Mouse (Mus musculus): Measurements from ENCODE around the gene Preb. TPM values are rescaled to one million over a fixed set of nuclear protein-coding genes. Genes with fewer than 3 reads are reported as not detected.
A peak's percentile ranks its signal among the peaks of the same experiment; 100 is the strongest.

The Preb gene
- total RNA-seq, 1 experiment from 2014 or later, result 131 TPM

DNA sequence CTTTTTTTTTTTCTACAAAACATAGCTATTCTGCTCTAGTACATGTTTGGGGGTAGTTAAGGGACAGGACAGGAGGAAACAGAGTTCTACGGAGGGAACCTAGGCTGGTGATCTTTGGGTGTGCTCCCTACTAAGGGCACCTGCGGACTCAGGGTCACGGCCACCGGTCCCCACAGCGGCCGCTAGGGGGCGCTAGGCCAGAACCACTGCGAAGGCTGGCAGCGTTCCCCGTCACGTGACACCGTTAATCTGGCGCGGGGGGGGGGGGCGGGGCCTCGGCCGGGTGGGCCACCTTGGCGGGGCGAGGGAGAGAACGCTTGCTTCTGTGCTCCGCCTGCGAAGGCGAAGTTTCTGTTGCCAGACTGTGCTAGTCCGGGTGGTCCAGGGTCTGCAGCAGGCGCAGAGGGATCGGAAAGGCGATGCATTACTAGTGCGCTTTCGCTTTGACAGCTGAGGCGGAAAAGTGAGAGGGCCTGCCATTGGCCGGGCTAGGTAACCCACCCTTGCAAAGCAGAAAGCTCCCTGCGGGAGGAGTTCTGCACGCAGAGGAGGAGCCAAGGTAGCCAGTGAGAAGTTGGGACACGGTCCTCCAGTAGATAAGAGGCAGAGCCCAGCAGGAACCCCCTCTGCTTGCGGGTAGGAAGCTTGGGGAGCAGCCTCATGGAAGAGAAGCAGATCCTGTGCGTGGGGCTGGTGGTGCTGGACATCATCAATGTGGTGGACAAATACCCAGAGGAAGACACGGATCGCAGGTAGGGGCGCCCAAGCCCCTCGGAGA lies 38.7 kb downstream of the Preb start, which contains the start of gene Khk:
Gene Khk, plus strand, starts transcription at position 176 of the 778 bp plus-strand sequence.
- DNase-seq, result peak; percentile 94

DNA sequence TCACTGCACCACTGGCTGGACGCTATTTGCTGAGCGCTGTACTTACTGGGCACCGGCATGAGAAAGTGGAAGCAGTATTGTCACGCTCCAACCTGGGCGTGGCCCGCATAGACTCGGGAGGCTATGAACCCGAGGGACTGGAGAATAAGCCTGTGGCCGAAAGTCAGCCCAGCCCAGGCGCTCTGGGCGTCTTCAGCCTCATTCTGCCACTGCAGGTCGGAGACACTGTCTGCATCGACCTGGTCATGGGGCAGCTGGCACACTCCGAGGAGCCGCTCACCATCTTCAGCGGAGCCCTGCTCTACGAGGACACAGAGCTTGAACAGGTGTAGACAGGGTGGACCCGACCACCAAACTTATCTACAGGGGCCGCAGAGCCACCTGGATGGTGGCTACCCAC lies 39.5 kb downstream of the Preb start:
- DNase-seq, result no peak

DNA sequence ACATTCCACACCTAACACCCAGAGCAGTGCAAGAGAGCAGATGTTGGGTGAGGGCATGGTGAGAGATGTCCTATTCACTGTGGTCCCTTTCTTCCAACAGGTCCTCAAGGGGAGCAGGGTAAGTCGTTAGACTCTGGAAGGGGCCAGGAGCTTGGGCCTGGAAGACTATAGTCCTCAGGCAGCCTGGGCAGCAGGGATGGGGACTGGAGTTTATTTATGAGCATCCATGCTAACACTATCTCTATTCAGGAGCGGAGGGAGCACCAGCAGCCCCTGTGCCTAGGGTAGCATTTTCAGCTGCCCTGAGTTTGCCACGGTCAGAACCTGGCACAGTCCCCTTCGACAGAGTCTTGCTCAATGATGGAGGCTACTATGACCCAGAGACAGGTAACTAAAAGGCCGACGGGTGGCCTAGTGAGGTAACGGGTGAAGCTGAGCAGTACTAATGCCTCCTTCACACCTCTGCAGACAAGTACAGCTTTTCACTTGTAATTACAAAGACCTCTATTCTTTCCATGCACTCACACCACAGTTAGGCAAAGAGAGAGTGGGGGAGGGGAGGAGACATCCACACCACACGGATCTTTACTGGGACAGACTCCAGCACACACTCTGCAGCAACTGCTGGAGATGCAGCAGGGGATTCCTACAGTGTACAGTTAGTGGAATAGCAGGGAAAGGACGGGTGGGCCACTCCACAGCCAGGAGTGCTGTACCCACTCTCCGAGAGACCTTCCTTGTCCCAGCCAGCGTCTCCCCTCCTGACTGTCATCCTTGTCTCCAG lies 40.1 kb downstream of the Preb start:
- no peak for DNase-seq

DNA sequence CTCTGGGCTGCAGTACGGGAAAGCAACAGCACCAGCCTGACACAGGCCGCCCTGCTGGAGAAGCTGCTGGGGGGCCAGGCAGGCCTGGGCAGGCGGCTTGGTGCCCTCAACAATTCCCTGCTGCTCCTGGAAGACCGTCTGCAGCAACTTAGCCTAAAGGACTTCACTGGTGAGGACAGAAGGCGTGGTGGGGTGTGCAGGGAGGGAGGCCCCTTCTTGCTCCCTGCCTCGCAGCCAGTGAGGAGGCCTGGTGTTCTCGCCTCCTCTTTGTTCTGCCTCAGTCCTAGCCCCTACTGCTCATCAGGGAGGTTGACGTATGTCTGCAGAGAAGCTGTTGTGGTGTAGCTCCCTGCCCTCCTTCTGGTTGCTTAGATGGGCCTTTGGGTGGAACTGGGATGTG lies 41.5 kb downstream of the Preb start:
- DNase-seq, result no peak

DNA sequence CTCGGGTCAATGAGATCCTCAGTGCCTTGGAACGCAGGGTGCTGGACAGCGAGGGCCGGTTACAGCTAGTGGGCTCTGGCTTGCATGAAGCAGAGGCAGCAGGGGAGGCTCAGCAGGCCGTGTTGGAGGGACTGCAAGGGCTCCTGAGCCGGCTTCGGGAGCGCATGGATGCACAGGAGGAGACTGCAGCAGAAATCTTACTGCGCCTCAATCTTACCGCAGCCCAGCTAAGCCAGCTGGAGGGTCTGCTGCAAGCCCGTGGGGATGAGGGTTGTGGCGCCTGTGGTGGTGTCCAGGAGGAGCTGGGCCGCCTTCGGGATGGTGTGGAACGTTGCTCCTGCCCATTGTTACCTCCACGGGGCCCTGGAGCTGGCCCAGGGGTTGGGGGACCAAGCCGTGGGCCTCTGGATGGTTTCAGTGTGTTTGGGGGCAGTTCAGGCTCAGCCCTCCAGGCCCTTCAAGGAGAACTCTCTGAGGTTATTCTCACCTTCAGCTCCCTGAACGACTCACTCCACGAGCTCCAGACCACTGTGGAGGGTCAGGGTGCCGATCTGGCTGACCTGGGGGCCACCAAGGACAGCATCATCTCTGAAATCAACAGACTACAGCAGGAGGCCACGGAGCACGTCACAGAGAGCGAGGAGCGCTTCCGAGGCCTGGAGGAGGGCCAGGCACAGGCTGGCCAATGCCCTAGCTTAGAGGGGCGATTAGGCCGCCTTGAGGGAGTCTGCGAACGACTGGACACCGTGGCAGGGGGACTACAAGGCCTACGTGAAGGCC lies 42.1 kb downstream of the Preb start:
- DNase-seq, result no peak

DNA sequence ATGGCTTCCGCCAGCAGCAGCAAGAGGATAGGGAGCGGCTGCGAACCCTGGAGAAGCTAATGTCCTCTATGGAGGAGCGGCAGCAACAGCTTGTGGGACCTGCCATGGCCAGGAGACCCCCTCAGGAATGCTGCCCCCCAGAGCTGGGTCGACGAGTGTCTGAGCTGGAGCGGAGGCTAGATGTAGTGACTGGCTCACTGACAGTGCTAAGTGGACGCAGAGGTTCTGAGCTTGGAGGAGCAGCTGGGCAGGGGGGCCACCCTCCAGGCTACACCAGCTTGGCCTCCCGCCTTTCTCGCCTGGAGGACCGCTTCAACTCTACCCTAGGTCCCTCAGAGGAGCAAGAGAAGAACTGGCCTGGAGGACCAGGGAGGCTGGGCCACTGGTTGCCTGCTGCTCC lies 42.8 kb downstream of the Preb start:
- no peak for DNase-seq

DNA sequence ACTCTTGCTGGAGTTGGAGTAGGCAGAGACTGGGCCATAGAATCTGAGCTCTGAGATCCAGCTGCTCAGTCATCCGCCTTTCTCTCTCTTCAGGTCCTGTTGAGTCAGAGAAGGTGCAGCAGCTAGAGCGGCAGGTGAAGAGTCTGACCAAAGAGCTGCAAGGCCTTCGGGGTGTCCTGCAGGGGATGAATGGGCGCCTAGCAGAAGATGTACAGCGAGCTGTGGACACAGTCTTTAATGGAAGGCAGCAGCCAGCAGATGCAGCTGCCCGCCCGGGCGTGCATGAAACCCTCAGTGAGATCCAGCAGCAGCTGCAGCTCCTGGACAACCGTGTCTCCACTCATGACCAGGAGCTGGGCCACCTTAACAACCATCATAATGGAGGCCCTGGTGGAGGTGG lies 43.3 kb downstream of the Preb start:
- no peak for DNase-seq

DNA sequence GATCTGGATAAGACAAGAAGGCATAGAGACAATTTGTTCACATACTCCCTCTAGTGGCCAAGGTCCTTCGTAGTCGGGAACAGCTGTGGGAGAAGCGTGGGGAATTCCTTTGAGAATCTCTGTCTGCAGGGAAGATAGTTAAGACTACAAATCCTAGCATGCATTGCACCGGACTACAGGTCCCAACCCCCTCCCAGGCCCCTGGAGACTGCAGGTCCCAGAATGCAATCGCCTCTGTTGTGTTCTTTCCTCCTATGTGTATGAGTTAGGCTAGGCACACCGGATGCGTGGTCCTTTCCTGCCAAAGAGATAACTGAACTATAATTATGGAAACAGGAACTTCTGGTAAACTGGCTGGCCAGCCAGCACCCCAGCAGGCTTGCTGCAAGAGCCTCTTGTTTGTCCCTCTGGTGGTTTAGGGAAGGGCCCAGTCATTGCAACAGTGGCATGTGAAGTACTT lies 44.2 kb downstream of the Preb start:
- peak; percentile 80 for DNase-seq

DNA sequence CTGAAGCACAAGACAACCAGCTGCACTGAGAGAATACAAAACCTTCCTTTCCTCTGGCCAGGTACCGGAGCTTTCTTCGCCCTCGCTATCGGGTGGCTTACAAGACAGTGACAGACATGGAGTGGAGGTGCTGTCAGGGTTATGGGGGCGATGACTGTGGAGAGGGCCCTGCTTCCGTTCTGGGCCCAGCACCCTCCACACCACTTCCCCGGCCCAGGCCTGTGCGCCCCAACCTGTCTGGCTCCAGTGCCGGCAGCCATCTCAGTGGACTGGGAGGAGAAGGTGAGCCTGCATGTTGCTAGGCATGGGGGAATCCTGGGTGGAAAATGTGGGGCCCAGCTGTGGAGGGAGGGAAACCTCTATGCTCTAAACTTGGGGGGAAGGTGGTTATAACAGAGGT lies 44.7 kb downstream of the Preb start:
- no peak for DNase-seq

DNA sequence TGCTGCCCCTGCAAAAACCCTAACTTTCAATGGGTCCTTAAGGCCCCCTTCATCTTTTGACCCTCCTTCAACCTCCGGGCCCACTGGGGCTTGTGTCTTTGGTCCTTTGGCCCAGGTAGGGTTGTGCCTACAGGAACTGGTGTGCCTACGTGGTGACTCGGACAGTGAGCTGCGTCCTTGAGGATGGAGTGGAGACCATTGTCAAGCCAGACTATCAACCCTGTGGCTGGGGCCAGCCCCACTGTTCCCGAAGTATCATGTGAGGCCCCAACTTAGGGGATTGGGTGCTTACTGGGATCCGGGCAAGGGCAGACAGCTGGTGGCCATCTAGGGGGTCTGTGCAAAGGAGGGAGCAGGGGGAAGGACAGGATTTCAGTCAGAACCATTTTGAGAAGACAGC lies 45.3 kb downstream of the Preb start:
- no peak for DNase-seq

DNA sequence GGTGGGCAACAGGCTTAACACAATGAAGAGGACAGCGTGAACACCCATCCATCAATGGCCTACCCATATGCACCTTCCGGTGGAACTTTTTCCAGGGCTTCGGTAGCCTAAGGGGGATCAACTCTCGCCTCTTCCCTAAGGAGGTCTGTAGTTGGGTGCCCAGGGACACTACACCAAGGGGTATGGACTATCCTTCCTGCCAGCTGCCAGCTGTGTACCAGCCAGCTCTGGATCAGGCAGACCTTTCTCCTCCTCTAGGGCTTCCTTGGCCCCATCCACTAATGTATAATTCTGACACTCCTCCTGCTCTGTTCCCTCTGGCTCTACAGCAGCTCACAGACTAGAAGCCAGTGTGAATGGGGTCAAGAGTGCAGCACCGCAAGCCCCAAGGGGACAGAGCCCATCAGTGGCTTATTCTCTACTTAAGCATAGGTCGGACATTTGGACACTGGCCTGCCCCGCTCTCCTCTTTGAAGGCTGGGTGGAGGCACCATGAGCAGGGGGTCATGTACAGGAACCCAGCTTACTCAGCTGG lies 46.0 kb downstream of the Preb start:
- DNase-seq, result no peak

DNA sequence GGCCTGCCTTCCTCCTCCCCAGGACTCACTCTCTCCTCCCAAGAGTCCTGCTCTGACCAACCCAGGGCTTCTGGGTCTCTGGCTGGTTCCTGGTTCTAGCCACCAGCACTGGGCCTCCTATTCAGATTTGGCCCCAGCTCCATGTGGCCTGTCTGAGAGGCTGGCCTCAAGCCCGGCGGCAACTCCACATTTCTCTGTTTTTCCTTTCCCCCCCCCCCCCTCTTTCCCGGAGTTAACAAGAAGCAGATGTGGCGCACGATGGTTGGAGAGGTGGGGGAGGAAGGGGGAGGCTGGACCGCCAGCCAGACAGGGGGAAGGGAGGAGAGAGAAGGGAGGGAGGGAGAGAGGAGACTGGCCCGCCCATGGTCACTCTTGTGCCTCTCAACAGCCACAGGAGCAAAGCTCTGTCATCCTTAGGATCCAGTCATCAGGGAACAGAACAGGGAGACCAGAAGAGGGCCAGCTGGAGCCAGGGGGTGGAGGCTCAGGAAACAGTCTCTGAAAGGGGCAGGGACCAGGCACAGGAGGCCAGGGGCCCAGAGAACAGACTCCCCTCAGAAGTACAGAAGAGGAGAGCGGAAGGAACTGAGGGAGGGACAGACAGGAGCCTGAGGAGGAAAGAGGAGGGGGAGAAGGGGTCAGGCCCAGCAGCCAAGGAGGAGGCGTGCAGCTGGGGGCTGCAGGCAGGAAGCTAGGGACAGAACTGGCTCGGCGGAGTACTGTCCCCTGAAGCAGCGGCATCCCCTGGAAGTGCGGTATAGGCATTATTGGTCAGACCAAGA lies 46.9 kb downstream of the Preb start, which contains the start of gene Emilin1:
Gene Emilin1, plus strand, starts transcription at position 343 of the 782 bp plus-strand sequence.
- DNase-seq, result no peak

DNA sequence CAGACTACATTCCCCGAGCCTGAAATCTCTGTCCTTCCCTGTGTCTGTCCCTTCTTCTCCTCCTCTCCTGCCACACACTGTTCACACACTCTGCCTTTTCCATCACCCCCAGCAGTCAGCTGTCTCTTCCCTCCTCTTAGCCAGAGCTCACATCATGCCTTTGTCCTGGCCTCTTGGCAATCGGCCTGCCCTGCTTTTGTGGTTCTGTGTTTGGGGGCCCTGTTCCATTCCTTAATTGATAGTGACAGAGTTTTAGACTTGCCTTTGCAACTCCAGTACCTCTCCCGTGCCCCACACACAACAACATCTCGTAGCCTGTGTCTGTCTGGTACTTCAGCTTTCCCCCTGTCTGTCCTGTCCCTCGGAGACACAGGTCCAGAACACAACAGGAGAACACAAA lies 48.0 kb downstream of the Preb start:
- DNase-seq, result no peak

DNA sequence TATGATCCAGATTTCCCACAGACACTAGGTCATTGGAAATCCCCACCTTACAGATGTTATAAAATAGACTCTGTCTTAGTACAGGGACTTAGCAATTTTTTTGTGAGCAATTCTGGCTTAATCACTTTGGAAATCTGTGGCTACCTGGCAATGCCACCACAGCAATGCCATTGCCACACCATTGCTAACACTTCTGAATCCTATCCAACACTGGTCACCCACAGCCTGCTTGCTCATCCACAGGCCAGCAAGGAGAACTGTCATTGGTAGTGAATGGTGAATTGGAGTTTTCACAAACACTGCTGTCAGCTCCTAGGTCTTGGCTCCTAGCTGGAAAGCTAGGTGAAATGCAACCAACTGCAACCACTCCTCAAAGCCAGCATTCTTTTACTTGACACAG lies 49.7 kb downstream of the Preb start:
- no peak for DNase-seq

DNA sequence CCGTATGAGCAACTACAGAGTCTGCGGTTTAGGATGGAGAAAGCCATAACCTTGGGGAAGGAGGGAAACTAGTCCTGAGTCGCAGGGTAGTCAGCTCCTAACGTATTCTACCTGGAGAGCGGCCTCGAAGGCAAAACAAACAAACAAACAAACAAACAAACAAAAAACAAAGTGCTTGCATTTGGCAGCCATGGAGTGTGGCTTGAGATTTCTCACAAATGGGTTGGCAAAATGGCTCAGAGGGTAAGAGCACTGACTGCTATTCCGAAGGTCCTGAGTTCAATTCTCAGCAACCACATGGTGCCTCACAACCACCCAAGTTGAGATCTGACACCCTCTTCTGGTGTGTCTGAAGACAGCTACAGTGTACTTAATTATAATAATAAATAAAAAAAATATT lies 50.3 kb downstream of the Preb start:
- DNase-seq, result no peak

DNA sequence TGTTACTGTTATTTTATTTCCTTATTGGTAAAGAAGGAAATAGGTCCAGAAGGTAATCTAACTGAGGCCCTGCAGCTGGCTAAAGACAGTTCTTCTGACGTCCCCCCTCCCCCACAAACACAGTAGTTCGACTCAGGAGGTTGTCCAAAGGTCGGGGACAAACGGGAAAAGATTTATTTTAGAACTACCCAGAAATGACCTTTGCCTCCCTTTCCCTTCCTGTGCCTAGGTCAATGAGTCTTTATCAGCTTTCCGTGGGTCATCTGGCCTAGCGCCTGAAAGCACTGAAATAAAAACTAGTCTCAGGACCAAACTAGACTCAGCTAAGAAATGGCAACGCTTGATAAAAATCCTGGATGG lies 50.9 kb downstream of the Preb start:
- no peak for DNase-seq

DNA sequence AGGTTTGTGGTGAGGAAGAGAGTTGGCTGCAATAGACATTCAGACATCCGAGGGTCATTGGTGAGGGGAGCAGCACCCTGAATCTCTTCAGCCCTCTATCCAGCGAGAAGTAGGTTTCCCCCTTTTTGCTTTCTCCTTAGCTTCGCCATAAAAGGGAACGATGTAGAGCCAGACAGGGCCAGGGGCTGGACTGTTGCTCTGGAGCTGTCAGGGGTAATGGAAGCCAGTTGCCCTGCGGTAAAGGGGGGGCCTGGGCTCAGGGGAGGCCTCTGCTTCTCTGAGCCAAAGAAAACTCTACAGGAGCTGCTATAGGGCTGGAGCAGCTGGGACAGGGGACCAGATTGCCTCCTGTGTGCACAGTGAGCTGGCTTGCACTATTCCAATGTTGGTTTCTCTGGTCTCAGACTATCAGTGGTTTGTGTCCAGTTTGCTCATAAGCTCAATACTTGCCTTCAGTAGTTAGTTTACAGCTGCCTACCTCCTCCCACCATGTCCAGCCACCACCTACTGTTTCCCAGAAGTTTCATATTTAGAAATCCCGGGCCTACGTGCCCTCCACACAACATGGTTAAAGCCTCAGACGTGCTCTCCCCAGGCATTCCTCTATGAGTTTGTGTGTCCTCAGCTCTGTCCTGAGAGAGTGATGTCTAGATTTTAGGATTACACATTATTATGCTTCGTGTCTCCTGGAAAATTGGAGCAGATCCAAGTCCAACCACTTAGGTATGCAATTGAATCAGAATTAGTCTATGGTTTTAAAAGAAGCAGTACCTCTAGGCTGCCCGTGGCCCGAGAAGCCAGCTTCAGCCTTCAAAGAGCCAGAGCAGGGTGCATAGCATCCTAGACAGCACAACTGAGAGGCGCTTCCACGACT lies 51.5 kb downstream of the Preb start:
- no peak for DNase-seq

DNA sequence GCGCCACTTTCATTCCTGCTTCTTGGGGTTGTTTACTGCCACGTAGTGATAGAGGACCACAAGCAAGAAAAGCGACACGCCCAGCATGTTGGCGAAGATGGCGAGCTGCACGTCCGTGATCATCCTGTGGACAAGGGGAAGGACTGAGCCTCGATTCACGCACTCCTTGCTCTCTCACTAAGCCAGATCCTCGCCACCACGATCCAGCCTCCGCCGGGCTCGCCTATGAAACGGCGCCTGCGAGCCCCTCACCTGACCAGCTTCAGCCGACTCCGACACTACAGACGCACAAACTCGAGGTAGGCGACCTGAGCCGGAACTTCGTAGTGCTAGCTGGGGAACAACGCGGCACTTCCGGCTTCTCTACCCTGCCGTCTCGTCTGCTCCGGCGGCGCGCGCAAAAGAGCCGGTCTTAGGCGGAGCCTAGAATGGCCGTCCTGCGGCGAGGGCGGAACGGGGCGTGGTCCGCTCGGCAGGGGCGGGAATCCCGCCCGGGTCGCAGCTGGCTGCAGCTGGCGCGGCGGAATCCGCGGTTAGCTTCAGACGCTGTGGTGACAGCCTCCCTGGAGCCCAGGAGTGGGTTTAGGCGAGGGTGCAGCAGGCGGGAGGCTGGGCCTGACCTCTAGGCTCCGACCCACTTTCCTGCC lies 52.6 kb downstream of the Preb start, which contains the start of gene Ost4:
Gene Ost4, minus strand, starts transcription at position 376 of the 647 bp plus-strand sequence.
- peak; percentile 98 for DNase-seq

DNA sequence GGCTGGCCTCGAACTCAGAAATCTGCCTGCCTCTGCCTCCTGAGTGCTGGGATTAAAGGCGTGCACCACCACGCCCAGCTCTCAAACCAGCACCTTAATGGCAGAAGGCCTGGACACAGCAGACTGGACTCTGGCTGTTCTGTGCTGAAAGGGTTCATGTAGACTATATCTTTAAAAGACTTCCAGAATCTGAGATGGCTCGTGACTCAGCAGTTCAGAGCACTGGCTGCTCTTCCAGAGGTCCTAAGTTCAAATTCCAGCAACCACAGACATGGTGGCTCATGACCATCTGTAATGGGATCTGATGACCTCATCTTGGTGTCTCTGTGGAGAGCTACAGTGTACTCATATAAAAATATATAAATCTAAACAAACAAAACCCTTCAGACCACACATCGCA lies 58.3 kb downstream of the Preb start:
- no peak for DNase-seq

All from adrenal gland, postnatal 25 days (tissue).